Mouse (Mus musculus): ENCODE data around the gene Nyap1. TPM values are rescaled to one million over a fixed set of nuclear protein-coding genes. Genes with fewer than 3 reads are reported as not detected.

Nyap1 gene
- polyA plus RNA-seq, 1 experiment from 2014 or later = 0.33 TPM

DNA sequence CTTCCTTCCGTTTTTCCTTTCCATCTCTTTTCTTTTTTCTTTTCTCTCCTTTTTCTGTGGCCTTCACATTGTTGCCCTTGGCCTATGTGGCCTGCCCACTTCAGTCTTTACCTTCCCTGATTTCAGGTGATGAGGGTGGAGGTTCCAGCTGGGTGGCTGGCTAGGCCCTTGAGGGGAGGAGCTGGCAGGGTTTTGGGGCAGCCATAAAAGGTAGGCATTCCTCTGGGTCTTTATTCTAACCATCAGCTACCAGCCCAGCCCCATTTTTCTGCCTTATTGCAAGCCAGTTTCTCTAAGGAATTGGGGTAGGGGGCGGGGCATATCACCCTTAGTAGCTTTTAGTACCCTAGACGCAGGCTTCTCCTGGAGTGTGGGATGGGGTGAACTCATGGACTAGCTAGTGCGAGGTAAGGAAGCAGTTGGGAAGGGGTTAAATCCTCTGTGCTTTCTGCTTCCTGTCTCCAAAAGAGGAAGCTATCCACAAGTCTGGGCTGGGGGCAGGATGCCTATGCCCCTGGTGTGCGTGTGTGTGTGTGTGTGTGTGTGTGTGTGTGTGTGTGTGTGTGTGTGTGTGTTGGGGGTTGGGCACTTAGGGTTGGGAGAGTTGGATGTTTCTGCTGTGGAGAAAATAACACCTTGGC lies 6.8 kb upstream of the Nyap1 start:
- no peaks in the 10 kb centered on the region for H3K27me3 ChIP-seq (ENCODE audit: control insufficient read depth, insufficient read depth, low read depth, low read length)
- peak overlapping the region; percentile 97 for H3K4me2 ChIP-seq (ENCODE audit: low read depth, low read length)
- H3K4me1 ChIP-seq (ENCODE audit: control insufficient read depth, low read depth, low read length) = peaks cover 36% of the 10 kb centered on the region
- no peaks in the 10 kb centered on the region for H3K9me3 ChIP-seq (replicated peaks; ENCODE audit: control insufficient read depth, low read length)
- 22% methylated on average over 5 of the region's 5 CpGs for WGBS (ENCODE audit: insufficient replicate concordance)
- ATAC-seq (ENCODE audit: low read depth) = no peak
- H3K4me3 ChIP-seq (ENCODE audit: low read depth, low read length) = peak overlapping the region; percentile 88
- H3K27ac ChIP-seq (ENCODE audit: low read length) = peak overlapping the region; percentile 99
- peaks cover 18% of the 10 kb centered on the region for H3K36me3 ChIP-seq (ENCODE audit: control insufficient read depth, insufficient read depth)
- peak overlapping the region; percentile 98 for H3K9ac ChIP-seq (ENCODE audit: low read depth, low read length)

GRCm38 (mm10) chr5:137747326-137747961 lies 6.0 kb upstream of the Nyap1 start:
- WGBS (ENCODE audit: insufficient replicate concordance) = 2% methylated on average over 26 of the region's 26 CpGs
- peaks cover 14% of the 10 kb centered on the region for H3K36me3 ChIP-seq (ENCODE audit: control insufficient read depth, insufficient read depth)
- peak; percentile 41 for ATAC-seq (ENCODE audit: low read depth)
- H3K4me2 ChIP-seq (ENCODE audit: low read depth, low read length) = peak overlapping the region; percentile 97
- H3K9ac ChIP-seq (ENCODE audit: low read depth, low read length) = peak overlapping the region; percentile 98
- H3K27me3 ChIP-seq (ENCODE audit: control insufficient read depth, insufficient read depth, low read depth, low read length) = no peaks in the 10 kb centered on the region
- H3K27ac ChIP-seq (ENCODE audit: low read length) = peak overlapping the region; percentile 99
- peak overlapping the region; percentile 88 for H3K4me3 ChIP-seq (ENCODE audit: low read depth, low read length)
- H3K9me3 ChIP-seq (replicated peaks; ENCODE audit: control insufficient read depth, low read length) = no peaks in the 10 kb centered on the region
- peaks cover 36% of the 10 kb centered on the region for H3K4me1 ChIP-seq (ENCODE audit: control insufficient read depth, low read depth, low read length)

GRCm38 (mm10) chr5:137746851-137747325 lies 5.5 kb upstream of the Nyap1 start:
- no peaks in the 10 kb centered on the region for H3K9me3 ChIP-seq (replicated peaks; ENCODE audit: control insufficient read depth, low read length)
- peaks cover 39% of the 10 kb centered on the region for H3K4me1 ChIP-seq (ENCODE audit: control insufficient read depth, low read depth, low read length)
- ATAC-seq (ENCODE audit: low read depth) = no peak
- peak overlapping the region; percentile 97 for H3K4me2 ChIP-seq (ENCODE audit: low read depth, low read length)
- 0% methylated on average over 16 of the region's 16 CpGs for WGBS (ENCODE audit: insufficient replicate concordance)
- H3K27ac ChIP-seq (ENCODE audit: low read length) = peak overlapping the region; percentile 99
- H3K27me3 ChIP-seq (ENCODE audit: control insufficient read depth, insufficient read depth, low read depth, low read length) = no peaks in the 10 kb centered on the region
- peaks cover 10% of the 10 kb centered on the region for H3K36me3 ChIP-seq (ENCODE audit: control insufficient read depth, insufficient read depth)
- peak overlapping the region; percentile 98 for H3K9ac ChIP-seq (ENCODE audit: low read depth, low read length)
- peak overlapping the region; percentile 88 for H3K4me3 ChIP-seq (ENCODE audit: low read depth, low read length)

GRCm38 (mm10) chr5:137746282-137746850 lies 5.0 kb upstream of the Nyap1 start:
- Histone ChIP-seq H3K9ac (ENCODE audit: low read depth, low read length) (peak overlapping the region; percentile 98), H3K4me3 (ENCODE audit: low read depth, low read length) (peak overlapping the region; percentile 88), H3K4me2 (ENCODE audit: low read depth, low read length) (peak overlapping the region; percentile 97), H3K9me3 (replicated peaks; ENCODE audit: control insufficient read depth, low read length) (no peaks in the 10 kb centered on the region), H3K36me3 (ENCODE audit: control insufficient read depth, insufficient read depth) (peaks cover 5% of the 10 kb centered on the region), H3K27ac (ENCODE audit: low read length) (peak overlapping the region; percentile 99), H3K4me1 (ENCODE audit: control insufficient read depth, low read depth, low read length) (peaks cover 44% of the 10 kb centered on the region), H3K27me3 (ENCODE audit: control insufficient read depth, insufficient read depth, low read depth, low read length) (no peaks in the 10 kb centered on the region)
- peak; percentile 63 for ATAC-seq (ENCODE audit: low read depth)
- WGBS (ENCODE audit: insufficient replicate concordance) = under 1% methylated on average over 20 of the region's 20 CpGs

- peak; percentile 74 for ATAC-seq (ENCODE audit: low read depth)
- Histone ChIP-seq H3K27me3 (ENCODE audit: control insufficient read depth, insufficient read depth, low read depth, low read length) (no peaks in the 10 kb centered on the region), H3K4me3 (ENCODE audit: low read depth, low read length) (peak within 1 kb of the TSS; percentile 88), H3K27ac (ENCODE audit: low read length) (peak within 1 kb of the TSS; percentile 99), H3K4me1 (ENCODE audit: control insufficient read depth, low read depth, low read length) (peaks cover 53% of the 10 kb centered on the region), H3K4me2 (ENCODE audit: low read depth, low read length) (peak within 1 kb of the TSS; percentile 97), H3K9me3 (replicated peaks; ENCODE audit: control insufficient read depth, low read length) (no peaks in the 10 kb centered on the region), H3K36me3 (ENCODE audit: control insufficient read depth, insufficient read depth) (no peaks in the 10 kb centered on the region), H3K9ac (ENCODE audit: low read depth, low read length) (peak within 1 kb of the TSS; percentile 98)
- 4% methylated on average over 28 of the region's 28 CpGs for WGBS (ENCODE audit: insufficient replicate concordance)
Observed at GRCm38 (mm10) chr5:137745214-137746171, 4.1 kb upstream of the Nyap1 start, which contains the start of gene Tsc22d4. Gene Tsc22d4, plus strand, starts transcription at chr5:137745730.

DNA sequence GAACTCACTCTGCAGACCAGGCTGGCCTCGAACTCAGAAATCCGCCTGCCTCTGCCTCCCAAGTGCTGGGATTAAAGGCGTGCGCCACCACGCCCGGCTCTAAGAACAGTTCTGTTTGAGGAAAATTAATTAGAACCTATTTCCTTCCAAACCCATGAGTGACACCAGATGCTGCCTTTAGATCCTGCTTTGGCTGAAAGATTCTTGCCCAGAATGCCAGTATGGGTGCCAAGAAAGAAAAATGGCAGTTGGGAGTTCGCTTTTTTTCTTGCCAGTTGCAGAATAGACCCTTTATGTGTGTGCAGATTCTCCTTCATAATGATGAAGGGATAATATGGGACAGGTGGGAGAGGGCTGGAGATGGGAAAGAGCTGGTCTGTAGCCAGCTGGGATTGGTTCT lies 2.8 kb upstream of the Nyap1 start:
- H3K4me1 ChIP-seq (ENCODE audit: control insufficient read depth, low read depth, low read length) = peaks cover 56% of the 10 kb centered on the region
- H3K27me3 ChIP-seq (ENCODE audit: control insufficient read depth, insufficient read depth, low read depth, low read length) = no peaks in the 10 kb centered on the region
- 84% methylated on average over 7 of the region's 7 CpGs for WGBS (ENCODE audit: insufficient replicate concordance)
- no peaks in the 10 kb centered on the region for H3K36me3 ChIP-seq (ENCODE audit: control insufficient read depth, insufficient read depth)
- no peak for ATAC-seq (ENCODE audit: low read depth)
- H3K4me3 ChIP-seq (ENCODE audit: low read depth, low read length) = no peak overlapping the region
- no peak overlapping the region for H3K4me2 ChIP-seq (ENCODE audit: low read depth, low read length)
- H3K9me3 ChIP-seq (replicated peaks; ENCODE audit: control insufficient read depth, low read length) = no peaks in the 10 kb centered on the region
- H3K27ac ChIP-seq (ENCODE audit: low read length) = no peak overlapping the region
- no peak overlapping the region for H3K9ac ChIP-seq (ENCODE audit: low read depth, low read length)

DNA sequence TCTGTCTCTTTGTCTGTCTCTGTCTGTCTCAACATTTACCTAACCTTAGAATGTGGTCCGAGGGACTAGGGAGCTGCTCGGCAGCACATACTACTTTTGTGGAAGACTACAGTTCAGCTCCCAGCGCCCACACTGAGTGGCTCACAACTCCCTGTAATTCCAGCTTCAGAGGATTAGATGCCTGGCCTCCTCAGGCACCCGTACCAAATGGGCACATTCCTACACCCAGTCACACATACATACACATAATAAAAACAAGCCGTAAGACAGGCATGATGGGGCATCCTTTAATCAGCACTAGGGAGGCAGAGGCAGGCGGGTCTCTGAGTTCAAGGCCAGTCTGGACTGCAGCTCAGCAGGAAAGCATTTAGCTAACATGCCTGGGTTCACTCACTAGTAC lies 1.4 kb upstream of the Nyap1 start:
- Histone ChIP-seq H3K4me2 (ENCODE audit: low read depth, low read length) (no peak overlapping the region), H3K36me3 (ENCODE audit: control insufficient read depth, insufficient read depth) (no peaks in the 10 kb centered on the region), H3K27ac (ENCODE audit: low read length) (no peak overlapping the region), H3K9me3 (replicated peaks; ENCODE audit: control insufficient read depth, low read length) (no peaks in the 10 kb centered on the region), H3K27me3 (ENCODE audit: control insufficient read depth, insufficient read depth, low read depth, low read length) (no peaks in the 10 kb centered on the region), H3K4me1 (ENCODE audit: control insufficient read depth, low read depth, low read length) (peaks cover 42% of the 10 kb centered on the region), H3K4me3 (ENCODE audit: low read depth, low read length) (no peak overlapping the region), H3K9ac (ENCODE audit: low read depth, low read length) (no peak overlapping the region)
- no peak for ATAC-seq (ENCODE audit: low read depth)
- 82% methylated on average over 6 of the region's 6 CpGs for WGBS (ENCODE audit: insufficient replicate concordance)

DNA sequence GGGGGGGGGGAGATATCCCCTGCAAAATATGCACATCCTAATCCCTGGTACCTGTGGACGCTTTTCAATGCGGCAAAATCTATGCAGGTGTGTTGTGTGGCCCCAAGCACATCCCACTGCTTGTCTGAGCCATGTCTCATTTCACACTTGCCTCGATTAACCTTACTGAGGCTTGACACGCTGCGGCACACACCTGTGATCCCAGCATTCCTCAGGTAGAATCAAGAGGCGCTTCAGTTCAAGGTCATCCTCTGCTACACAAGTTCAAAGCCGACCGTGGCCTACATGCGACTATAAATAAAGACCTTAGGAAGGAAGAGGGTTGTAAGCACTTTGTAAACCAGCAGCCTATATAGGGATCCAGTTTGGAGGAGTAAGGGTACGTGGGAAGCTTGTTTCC lies 641 bp upstream of the Nyap1 start:
- no peak for ATAC-seq (ENCODE audit: low read depth)
- Histone ChIP-seq H3K4me1 (ENCODE audit: control insufficient read depth, low read depth, low read length) (peaks cover 37% of the 10 kb centered on the region), H3K4me3 (ENCODE audit: low read depth, low read length) (no peak overlapping the region; the same call in 1 of the 2 replicates), H3K36me3 (ENCODE audit: control insufficient read depth, insufficient read depth) (no peaks in the 10 kb centered on the region), H3K9me3 (replicated peaks; ENCODE audit: control insufficient read depth, low read length) (no peaks in the 10 kb centered on the region), H3K27me3 (ENCODE audit: control insufficient read depth, insufficient read depth, low read depth, low read length) (no peaks in the 10 kb centered on the region), H3K4me2 (ENCODE audit: low read depth, low read length) (peak overlapping the region; percentile 99), H3K9ac (ENCODE audit: low read depth, low read length) (no peak overlapping the region), H3K27ac (ENCODE audit: low read length) (no peak overlapping the region)
- WGBS (ENCODE audit: insufficient replicate concordance) = 63% methylated on average over 10 of the region's 10 CpGs

Data from liver, embryonic 16.5 days (tissue).